Mouse (Mus musculus): ENCODE results near the gene Apobec3.

GRCm38 (mm10) chr15:79953470-79953869, 62.0 kb downstream of the Apobec3 start:
- TF ChIP-seq CTCF (IDR thresholded peaks at IDR 0.05; ENCODE audit: control insufficient read depth, insufficient read depth, insufficient replicate concordance, low read depth, low read length) (no peak), POLR2A (IDR thresholded peaks at IDR 0.05; ENCODE audit: control insufficient read depth, low read depth, low read length) (no peak)
